Mouse (Mus musculus): Measurements from ENCODE around the gene Tmed9.
"Not testable (repeated sequence)": the region's sequence is repeated elsewhere in the genome, so short reads cannot be mapped to it uniquely, and the experiment has no call there.

Gene Tmed9

DNA sequence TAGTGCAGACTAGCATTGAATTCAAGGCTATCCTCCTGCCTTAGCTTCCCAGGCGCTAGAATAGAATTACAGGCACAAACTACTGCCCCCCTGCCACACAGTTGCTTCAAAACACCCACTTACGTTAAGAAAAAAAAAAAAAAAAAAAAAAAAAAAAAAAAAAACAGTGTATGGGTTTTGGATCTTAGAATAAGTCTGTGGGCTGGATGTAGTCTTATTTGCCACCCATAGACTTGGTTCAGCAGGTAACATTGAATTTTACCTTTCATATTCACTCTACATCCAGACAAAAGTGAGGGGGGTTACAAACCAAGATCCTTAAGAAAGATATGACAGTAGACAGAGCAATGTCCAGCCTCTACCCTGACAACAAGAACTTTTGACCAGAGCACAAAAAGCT, 5.6 kb upstream of the Tmed9 start:
- no peak for DNase-seq (ENCODE audit: low spot score in 2 of 2)

- DNase-seq (ENCODE audit: low spot score in 2 of 2) = not testable (repeated sequence)
These were observed 5.0 kb upstream of the Tmed9 start for GRCm38 (mm10) chr13:55568524-55568923.

DNA sequence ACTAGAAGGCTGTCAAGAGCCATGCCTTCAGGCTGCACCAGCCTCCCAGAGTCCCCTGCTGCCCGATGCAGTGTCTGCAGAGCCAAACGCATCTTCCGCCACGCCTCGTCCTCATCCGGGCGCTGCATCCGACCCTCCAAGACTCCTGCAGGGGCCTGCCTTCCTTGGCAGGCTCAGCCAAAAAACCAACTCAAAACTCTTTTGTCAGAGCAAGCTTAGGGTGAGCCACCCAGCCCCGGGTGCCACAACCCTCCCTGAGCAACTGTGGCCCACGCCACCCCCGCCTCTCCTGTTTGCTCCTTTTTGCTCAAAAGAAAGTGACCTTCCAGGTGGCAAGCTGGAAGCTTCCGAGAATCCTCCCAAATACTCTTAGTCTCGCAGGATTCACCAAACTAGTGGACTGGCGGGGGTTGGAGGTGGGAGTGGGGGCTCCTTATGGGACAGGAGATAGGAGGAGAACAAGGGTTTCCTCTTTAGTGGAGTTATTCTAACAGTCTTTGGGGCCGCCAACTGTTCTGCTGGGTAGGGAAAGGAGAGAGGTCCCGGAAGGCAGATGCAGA, 3.7 kb upstream of the Tmed9 start:
- peak in 1 of 2 experiments; percentile 66 for DNase-seq (ENCODE audit: low spot score in 2 of 2)

DNA sequence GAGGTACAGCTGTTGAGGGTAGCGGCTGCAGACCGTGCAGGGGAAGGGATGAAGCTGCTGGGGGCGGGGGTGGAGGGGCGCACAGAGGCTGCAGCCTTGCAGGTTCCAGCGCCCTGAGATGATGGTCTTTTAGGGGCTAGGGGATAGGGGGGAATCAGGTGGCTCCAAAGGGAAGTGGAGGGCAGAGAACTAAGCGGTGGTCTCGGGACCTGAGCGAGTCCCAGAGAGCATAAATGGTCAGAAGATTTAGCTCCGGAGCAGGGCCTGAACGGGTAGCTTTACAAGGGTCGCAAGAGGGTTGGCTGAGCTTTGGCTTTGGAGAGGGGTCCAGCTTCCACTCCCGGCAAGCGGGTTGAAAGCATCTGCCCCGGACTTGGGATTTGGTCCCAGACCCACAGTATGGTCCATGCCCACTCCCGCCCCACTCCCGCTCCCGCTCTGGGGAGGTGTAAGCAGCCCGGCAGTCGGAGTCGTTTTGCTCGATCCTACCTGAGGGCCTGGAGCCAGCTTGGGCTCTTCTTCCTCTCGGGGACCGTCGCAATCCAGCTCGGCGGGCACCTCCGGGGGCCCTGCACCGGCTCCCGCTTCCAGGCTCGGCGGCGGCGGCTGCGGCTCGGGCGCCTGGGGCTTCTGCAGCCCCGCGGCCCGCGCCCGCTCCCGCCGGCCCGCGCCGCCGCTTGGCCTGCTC, 3.1 kb upstream of the Tmed9 start:
- DNase-seq (ENCODE audit: low spot score in 2 of 2) = peak; percentile 32 to 76

DNA sequence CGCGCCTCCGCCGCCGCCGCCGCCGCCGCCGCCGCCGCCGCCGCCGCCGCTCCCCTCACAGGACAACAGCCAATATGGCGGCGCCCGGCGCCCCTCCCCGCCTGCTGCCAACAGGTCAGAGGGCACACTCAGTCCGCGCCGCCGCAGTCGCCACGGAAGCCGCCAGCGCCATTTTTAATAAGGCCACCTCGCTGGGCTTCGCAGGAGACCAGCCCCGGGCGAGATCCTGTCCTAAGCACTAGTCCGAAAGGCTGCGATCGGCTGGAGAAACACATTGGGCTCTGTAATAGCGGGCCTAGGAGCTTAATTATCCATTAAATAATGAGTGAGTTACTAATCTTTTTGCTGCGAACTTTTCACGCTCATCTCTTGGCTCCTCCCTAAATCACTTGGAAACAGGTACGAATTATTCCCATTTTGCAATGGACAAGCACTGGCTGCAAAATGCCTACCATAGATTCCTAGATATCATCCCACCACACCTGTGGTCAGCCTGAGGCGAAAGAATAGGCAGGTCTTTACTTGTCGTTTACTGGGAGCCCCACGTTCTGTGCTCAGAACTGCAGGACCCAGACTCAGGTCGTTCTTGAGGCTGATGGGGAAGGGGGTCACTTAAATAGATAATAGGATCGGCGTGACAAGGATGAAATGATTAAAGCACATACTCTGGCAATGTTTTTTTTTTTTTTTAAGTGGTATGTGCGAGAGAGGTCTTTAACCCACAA, 2.3 kb upstream of the Tmed9 start, which contains the start of gene Fam193b:
Gene Fam193b (minus strand): TSS at position 94 of the 725 bp plus-strand sequence.
- peak; percentile 96 to 99 for DNase-seq (ENCODE audit: low spot score in 2 of 2)

- no peak for DNase-seq (ENCODE audit: low spot score in 2 of 2)
These were observed 1.6 kb upstream of the Tmed9 start for GRCm38 (mm10) chr13:55571977-55572376.

DNA sequence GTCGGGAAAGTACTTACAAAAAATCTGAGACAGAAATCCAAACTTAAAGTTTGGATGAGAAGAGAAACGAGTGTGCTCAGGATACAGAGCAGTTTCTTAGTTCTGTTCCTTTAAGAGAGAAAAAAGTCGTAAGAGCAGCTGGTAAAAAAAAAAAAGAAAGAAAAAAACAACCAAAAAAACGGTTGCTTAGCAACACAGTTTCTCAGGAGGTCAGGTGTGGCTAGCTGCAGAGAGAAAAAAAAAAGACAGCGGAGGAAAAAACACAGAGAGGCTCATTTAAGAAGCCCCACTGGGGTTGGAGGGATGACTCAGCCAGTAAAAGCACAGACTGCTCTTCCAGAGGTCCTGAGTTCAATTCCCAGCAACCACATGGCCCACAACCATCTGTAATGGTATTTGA, 789 bp downstream of the Tmed9 start:
- no peak for DNase-seq (ENCODE audit: low spot score in 2 of 2)

DNA sequence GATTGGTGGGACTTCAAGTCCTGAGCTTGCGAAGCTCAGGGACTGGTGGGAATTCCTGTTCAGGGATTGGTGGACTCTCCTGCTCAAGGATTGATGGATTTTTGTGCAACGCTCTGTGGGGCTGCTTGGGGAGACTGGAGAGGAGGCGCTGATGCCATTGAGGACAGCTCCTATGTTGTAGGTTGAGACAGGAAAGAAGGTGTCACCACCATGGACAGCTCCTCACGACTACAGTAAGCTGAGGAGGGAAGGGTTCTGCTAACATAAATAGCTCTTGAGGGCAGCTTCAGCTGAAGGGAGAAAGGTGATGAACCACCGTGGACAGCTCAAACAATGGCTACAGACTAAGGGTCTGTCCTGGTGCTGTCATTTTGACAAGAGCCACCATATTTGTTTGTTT, 2.4 kb downstream of the Tmed9 start:
- DNase-seq (ENCODE audit: low spot score in 2 of 2) = no peak

- DNase-seq (ENCODE audit: low spot score in 2 of 2) = not testable (repeated sequence)
These were observed 3.3 kb downstream of the Tmed9 start for GRCm38 (mm10) chr13:55576872-55577271.

- no peak for DNase-seq (ENCODE audit: low spot score in 2 of 2)
These were observed 4.6 kb downstream of the Tmed9 start for GRCm38 (mm10) chr13:55578086-55578485.

- no peak for DNase-seq (ENCODE audit: low spot score in 2 of 2)
These were observed 18.5 kb downstream of the Tmed9 start for GRCm38 (mm10) chr13:55591961-55592490.

DNA sequence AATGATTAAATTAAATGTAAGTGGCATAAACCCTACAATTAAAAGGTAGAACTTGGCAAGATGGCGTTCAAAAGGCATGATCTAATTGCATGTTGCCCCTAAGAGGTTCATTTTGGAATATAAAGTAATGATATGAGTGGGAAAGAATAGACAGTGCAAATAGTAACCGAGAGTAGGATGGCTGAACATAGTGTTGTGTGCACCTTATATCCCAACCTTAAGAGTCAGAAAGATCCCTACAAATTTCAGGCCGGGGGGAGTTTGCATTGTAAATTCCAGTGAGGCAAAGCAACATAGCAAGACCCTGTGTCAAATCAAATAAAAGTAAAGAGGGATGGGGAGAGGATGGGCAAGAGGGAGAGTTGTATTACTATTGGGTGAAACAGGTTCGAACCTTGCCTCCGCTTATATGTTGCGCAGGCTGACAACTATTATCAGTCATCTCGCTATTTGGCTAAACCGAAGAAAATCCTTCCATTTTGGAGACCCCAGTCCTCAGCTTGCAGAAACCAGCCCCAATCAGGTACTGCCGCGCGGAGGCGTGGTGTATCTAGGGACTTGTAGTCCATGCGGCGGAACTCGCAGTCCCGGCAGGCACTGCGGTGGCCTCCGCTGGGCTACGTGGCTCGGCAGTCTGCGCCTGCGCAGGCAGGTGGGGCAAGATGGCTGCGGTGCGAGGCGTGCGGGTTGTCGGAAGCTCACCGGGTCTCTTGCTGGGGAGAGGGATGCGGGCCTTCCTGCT, 19.2 kb downstream of the Tmed9 start:
- peak; percentile 95 to 98 for DNase-seq (ENCODE audit: low spot score in 2 of 2)

DNA sequence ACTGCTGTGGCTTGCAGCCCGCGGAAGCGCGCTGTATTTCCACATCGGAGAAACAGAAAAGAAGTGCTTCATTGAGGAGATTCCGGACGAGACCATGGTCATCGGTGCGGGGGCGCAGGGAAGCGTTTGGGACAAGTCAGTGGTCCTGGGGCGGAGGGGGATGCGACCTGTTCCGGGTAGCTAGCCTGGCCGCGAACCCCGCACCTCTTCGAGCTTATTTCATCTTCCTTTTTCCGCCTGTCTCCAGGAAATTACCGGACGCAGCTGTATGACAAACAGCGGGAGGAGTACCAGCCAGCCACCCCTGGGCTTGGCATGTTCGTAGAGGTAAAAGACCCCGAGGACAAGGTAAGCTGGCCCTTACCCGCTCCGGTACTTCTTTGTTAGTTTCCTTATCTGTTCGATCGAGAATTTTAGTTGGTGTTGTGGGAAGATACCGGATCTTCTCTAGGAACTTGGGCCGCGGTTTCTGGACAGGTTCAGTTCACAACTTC, 19.8 kb downstream of the Tmed9 start:
- no peak for DNase-seq (ENCODE audit: low spot score in 2 of 2)

DNA sequence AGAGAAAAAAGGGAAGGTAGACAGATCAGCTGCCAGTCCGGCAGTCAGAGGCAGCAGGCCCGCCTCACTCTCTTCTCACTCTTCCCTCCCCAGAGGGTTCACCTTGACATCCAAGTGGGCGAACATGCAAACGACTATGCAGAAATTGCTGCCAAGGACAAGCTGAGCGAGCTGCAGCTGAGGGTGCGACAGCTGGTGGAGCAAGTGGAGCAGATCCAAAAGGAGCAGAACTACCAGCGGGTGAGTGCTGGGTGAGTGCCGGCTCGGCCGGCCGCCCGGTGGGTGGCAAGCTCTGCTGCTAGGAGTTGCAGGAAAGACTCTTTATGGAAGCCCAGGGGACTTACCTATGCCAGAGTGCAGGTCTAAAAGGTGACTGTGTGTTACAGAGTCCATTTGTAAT, 21.8 kb downstream of the Tmed9 start:
- DNase-seq (ENCODE audit: low spot score in 2 of 2) = no peak

- no peak for DNase-seq (ENCODE audit: low spot score in 2 of 2)
These were observed 23.3 kb downstream of the Tmed9 start for GRCm38 (mm10) chr13:55596802-55597201.

GRCm38 (mm10) chr13:55599566-55600540, 26.3 kb downstream of the Tmed9 start, which contains the start of gene B4galt7:
B4galt7 (plus strand) TSS chr13:55599896.
- peak; percentile 88 to 94 for DNase-seq (ENCODE audit: low spot score in 2 of 2)

DNA sequence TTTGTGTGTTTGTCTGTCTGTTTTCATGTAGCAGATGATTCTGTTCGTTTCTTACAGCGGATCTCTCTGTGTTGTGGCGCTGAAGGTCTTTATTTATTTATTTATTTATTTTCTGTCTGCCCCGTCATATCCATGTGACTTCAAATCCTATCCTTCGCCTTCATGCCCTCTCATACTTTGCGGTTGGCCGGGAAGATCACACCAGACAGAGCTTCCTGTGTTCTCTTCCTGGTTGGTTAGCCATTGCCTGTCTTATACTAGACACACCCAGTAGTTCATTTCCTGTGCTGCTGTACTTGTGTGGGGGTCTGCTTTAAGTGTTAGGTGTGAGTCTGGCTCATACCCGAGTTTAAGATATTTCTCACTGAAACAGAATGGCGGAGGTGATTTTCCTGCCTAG, 27.1 kb downstream of the Tmed9 start:
- DNase-seq (ENCODE audit: low spot score in 2 of 2) = no peak

- peak; percentile 82 to 94 for DNase-seq (ENCODE audit: low spot score in 2 of 2)
These were observed 28.1 kb downstream of the Tmed9 start for GRCm38 (mm10) chr13:55601611-55602010.

GRCm38 (mm10) chr13:55604606-55605005, 31.1 kb downstream of the Tmed9 start:
- no peak for DNase-seq (ENCODE audit: low spot score in 2 of 2)

- DNase-seq (ENCODE audit: low spot score in 2 of 2) = no peak
These were observed 33.5 kb downstream of the Tmed9 start for GRCm38 (mm10) chr13:55606899-55607623.
